Mouse (Mus musculus) embryonic facial prominence, embryonic 15.5 days (tissue): ENCODE measurements at regions not wholly inside any gene's neighbourhood (a gene's known extent, or its start where the extent isn't known, plus 50 kb on each side); places are given as distances from the start of the nearest gene placed in this dataset.

Source experiments
- ATAC-seq: fragments of 200-750 bp; cut with Nextera tagmentation; 2 replicates; pipeline ENCODE4 v1.8.0; 2017; ENCODE audit warnings: low read depth, moderate TSS enrichment; ENCODE audit not compliant: insufficient number of reproducible peaks, low FRiP score, low TSS enrichment
- H3K27ac ChIP-seq: fragments of 300-500 bp; sonication (generic); replicated peaks from 2 replicates; pipeline ENCODE4 v1.5.1; 2015; ENCODE audit warnings: mild to moderate bottlenecking, inconsistent platforms
- H3K27me3 ChIP-seq: fragments of 300-500 bp; sonication (generic); 2 replicates; pipeline ENCODE4 v1.6.1; 2015; ENCODE audit warnings: inconsistent platforms
- H3K36me3 ChIP-seq: fragments of 300-500 bp; sonication (generic); 2 replicates; pipeline ENCODE4 v1.6.1; 2015; ENCODE audit warnings: mild to moderate bottlenecking, inconsistent platforms
- H3K4me1 ChIP-seq: fragments of 300-500 bp; sonication (generic); 2 replicates; pipeline ENCODE4 v1.6.1; 2015; ENCODE audit warnings: inconsistent platforms
- H3K4me2 ChIP-seq: fragments of 300-500 bp; sonication (generic); replicated peaks from 2 replicates; pipeline ENCODE4 v1.6.1; 2015; ENCODE audit warnings: mild to moderate bottlenecking, inconsistent platforms
- H3K4me3 ChIP-seq: fragments of 300-500 bp; sonication (generic); replicated peaks from 2 replicates; pipeline ENCODE4 v1.5.1; 2015; ENCODE audit warnings: mild to moderate bottlenecking, inconsistent platforms
- H3K9ac ChIP-seq: fragments of 300-500 bp; sonication (generic); 2 replicates; pipeline ENCODE4 v1.6.1; 2015; ENCODE audit warnings: inconsistent platforms
- H3K9me3 ChIP-seq: fragments of 300-500 bp; sonication (generic); replicated peaks from 2 replicates; pipeline ENCODE4 v1.6.1; 2016; ENCODE audit warnings: inconsistent platforms
- WGBS: fragments of 180-500 bp; shearing (Covaris S2); methylation state at CpG from one replicate; pipeline ENCODE4 v1.1.7; 2015; 5-methylcytosine and 5-hydroxymethylcytosine counted together

- Histone ChIP-seq H3K27me3 (no peaks in the 10 kb centered on the region), H3K27ac (no peak overlapping the region), H3K4me1 (peaks cover 22% of the 10 kb centered on the region), H3K9me3 (no peaks in the 10 kb centered on the region), H3K4me3 (no peak overlapping the region), H3K9ac (no peak overlapping the region), H3K4me2 (no peak overlapping the region), H3K36me3 (no peaks in the 10 kb centered on the region)
- WGBS = 55% methylated on average over 7 of the region's 7 CpGs
- ATAC-seq = no peak
Measured at GRCm38 (mm10) chr14:25306166-25306565, 152.8 kb upstream of the Zmiz1 start.

GRCm38 (mm10) chr14:25306961-25307654 lies 151.9 kb upstream of the Zmiz1 start:
- H3K27me3 ChIP-seq = no peaks in the 10 kb centered on the region
- no peak overlapping the region for H3K4me2 ChIP-seq
- 68% methylated on average over 3 of the region's 3 CpGs for WGBS
- H3K4me3 ChIP-seq = no peak overlapping the region
- H3K9ac ChIP-seq = no peak overlapping the region
- no peak overlapping the region for H3K27ac ChIP-seq
- no peaks in the 10 kb centered on the region for H3K36me3 ChIP-seq
- no peak for ATAC-seq
- H3K4me1 ChIP-seq = peaks cover 31% of the 10 kb centered on the region
- H3K9me3 ChIP-seq = no peaks in the 10 kb centered on the region

- Histone ChIP-seq H3K4me1 (peaks cover 34% of the 10 kb centered on the region), H3K36me3 (no peaks in the 10 kb centered on the region), H3K4me2 (no peak overlapping the region), H3K9me3 (no peaks in the 10 kb centered on the region), H3K27ac (no peak overlapping the region), H3K27me3 (no peaks in the 10 kb centered on the region), H3K9ac (no peak overlapping the region), H3K4me3 (no peak overlapping the region)
- 64% methylated on average over 3 of the region's 3 CpGs for WGBS
- no peak for ATAC-seq
Measured at GRCm38 (mm10) chr14:25308051-25308450, 150.9 kb upstream of the Zmiz1 start.

GRCm38 (mm10) chr14:25310671-25311151 lies 148.3 kb upstream of the Zmiz1 start:
- H3K36me3 ChIP-seq = no peaks in the 10 kb centered on the region
- no peak overlapping the region for H3K4me3 ChIP-seq
- H3K4me2 ChIP-seq = no peak overlapping the region
- WGBS = 35% methylated on average over 4 of the region's 4 CpGs
- no peak for ATAC-seq
- H3K9me3 ChIP-seq = no peaks in the 10 kb centered on the region
- peak overlapping the region; percentile 39; the same call in 1 of the 2 replicates for H3K27ac ChIP-seq
- no peaks in the 10 kb centered on the region for H3K27me3 ChIP-seq
- H3K4me1 ChIP-seq = peaks cover 27% of the 10 kb centered on the region
- no peak overlapping the region for H3K9ac ChIP-seq

- 53% methylated on average over 3 of the region's 3 CpGs for WGBS
- Histone ChIP-seq H3K9me3 (no peaks in the 10 kb centered on the region), H3K9ac (no peak overlapping the region), H3K27me3 (no peaks in the 10 kb centered on the region), H3K4me3 (no peak overlapping the region), H3K4me2 (no peak overlapping the region), H3K4me1 (peaks cover 27% of the 10 kb centered on the region), H3K27ac (peak overlapping the region; percentile 39; the same call in 1 of the 2 replicates), H3K36me3 (no peaks in the 10 kb centered on the region)
- ATAC-seq = no peak
Measured at GRCm38 (mm10) chr14:25311475-25311874, 147.5 kb upstream of the Zmiz1 start.

- H3K9ac ChIP-seq = no peak overlapping the region
- ATAC-seq = no peak
- no peaks in the 10 kb centered on the region for H3K36me3 ChIP-seq
- peaks cover 27% of the 10 kb centered on the region for H3K4me1 ChIP-seq
- H3K4me3 ChIP-seq = no peak overlapping the region
- H3K27me3 ChIP-seq = no peaks in the 10 kb centered on the region
- H3K27ac ChIP-seq = no peak overlapping the region
- H3K9me3 ChIP-seq = no peaks in the 10 kb centered on the region
- WGBS = 26% methylated on average over 7 of the region's 7 CpGs
- H3K4me2 ChIP-seq = no peak overlapping the region
Measured at GRCm38 (mm10) chr14:25312135-25312534, 146.8 kb upstream of the Zmiz1 start.

- H3K27ac ChIP-seq = no peak overlapping the region
- ATAC-seq = no peak
Measured at GRCm38 (mm10) chr14:25312814-25313426, 146.1 kb upstream of the Zmiz1 start.

GRCm38 (mm10) chr14:25313693-25314240 lies 145.2 kb upstream of the Zmiz1 start:
- no peak overlapping the region for H3K9ac ChIP-seq
- peaks cover 43% of the 10 kb centered on the region for H3K4me1 ChIP-seq
- no peaks in the 10 kb centered on the region for H3K36me3 ChIP-seq
- no peak for ATAC-seq
- no peak overlapping the region for H3K4me3 ChIP-seq
- no peaks in the 10 kb centered on the region for H3K27me3 ChIP-seq
- H3K4me2 ChIP-seq = no peak overlapping the region
- H3K9me3 ChIP-seq = no peaks in the 10 kb centered on the region
- 78% methylated on average over 4 of the region's 4 CpGs for WGBS
- no peak overlapping the region for H3K27ac ChIP-seq

More at GRCm38 (mm10) chr14:25312814-25313426, 146.1 kb upstream of the Zmiz1 start:
- Histone ChIP-seq H3K4me1 (peaks cover 35% of the 10 kb centered on the region), H3K9ac (no peak overlapping the region), H3K4me2 (no peak overlapping the region), H3K9me3 (no peaks in the 10 kb centered on the region), H3K36me3 (no peaks in the 10 kb centered on the region), H3K27me3 (no peaks in the 10 kb centered on the region), H3K4me3 (no peak overlapping the region)
- 78% methylated on average over 6 of the region's 6 CpGs for WGBS

GRCm38 (mm10) chr14:25316491-25316890 lies 142.5 kb upstream of the Zmiz1 start:
- H3K27ac ChIP-seq = no peak overlapping the region
- 92% methylated on average over 5 of the region's 5 CpGs for WGBS
- H3K9me3 ChIP-seq = no peaks in the 10 kb centered on the region
- H3K27me3 ChIP-seq = no peaks in the 10 kb centered on the region
- no peak overlapping the region for H3K4me3 ChIP-seq
- no peak overlapping the region for H3K4me2 ChIP-seq
- ATAC-seq = no peak
- H3K36me3 ChIP-seq = no peaks in the 10 kb centered on the region
- no peak overlapping the region for H3K9ac ChIP-seq
- H3K4me1 ChIP-seq = peaks cover 32% of the 10 kb centered on the region

GRCm38 (mm10) chr14:25317680-25318471 lies 141.1 kb upstream of the Zmiz1 start:
- Histone ChIP-seq H3K4me1 (peaks cover 32% of the 10 kb centered on the region), H3K27ac (no peak overlapping the region), H3K4me3 (0 out of 2 replicates have a peak overlapping the region, but pooled peaks have one; percentile 0), H3K36me3 (no peaks in the 10 kb centered on the region), H3K9me3 (no peaks in the 10 kb centered on the region), H3K9ac (no peak overlapping the region), H3K4me2 (peak overlapping the region; percentile 33), H3K27me3 (no peaks in the 10 kb centered on the region)
- 10% methylated on average over 37 of the region's 37 CpGs for WGBS
- peak; percentile 68 for ATAC-seq

- H3K4me2 ChIP-seq = no peak overlapping the region
- H3K9ac ChIP-seq = no peak overlapping the region
- H3K4me3 ChIP-seq = no peak overlapping the region
- H3K27me3 ChIP-seq = no peaks in the 10 kb centered on the region
- H3K9me3 ChIP-seq = no peaks in the 10 kb centered on the region
- H3K27ac ChIP-seq = no peak overlapping the region
- peaks cover 35% of the 10 kb centered on the region for H3K4me1 ChIP-seq
- 74% methylated on average over 12 of the region's 12 CpGs for WGBS
- ATAC-seq = no peak
- H3K36me3 ChIP-seq = no peaks in the 10 kb centered on the region
Measured at GRCm38 (mm10) chr14:25318909-25319308, 140.1 kb upstream of the Zmiz1 start.
